Mouse (Mus musculus) myocyte (in vitro differentiated cells): ENCODE measurements around the gene Prcp. TPM values are rescaled to one million over a fixed set of nuclear protein-coding genes. Genes with fewer than 3 reads are reported as not detected.

Experiments used
- H3K27me3 ChIP-seq: one replicate; pipeline ENCODE4 v1.6.1; 2011; ENCODE audit not compliant: control insufficient read depth, insufficient read depth, insufficient read length
- H3K36me3 ChIP-seq: one replicate; pipeline ENCODE4 v1.6.1; 2011; ENCODE audit not compliant: control insufficient read depth, insufficient read depth
- H3K4me2 ChIP-seq: one replicate; pipeline ENCODE4 v1.6.1; 2011; ENCODE audit warnings: low read depth, control low read depth
- H3K4me3 ChIP-seq: one replicate; pipeline ENCODE4 v1.5.1; 2011; ENCODE audit warnings: mild to moderate bottlenecking, control low read depth, moderate library complexity
- H3K79me2 ChIP-seq: one replicate; pipeline ENCODE4 v1.6.1; 2011; ENCODE audit not compliant: control insufficient read depth, insufficient read depth
- H3ac ChIP-seq: one replicate; pipeline ENCODE4 v1.6.1; 2011; ENCODE audit not compliant: control insufficient read depth, insufficient read length
- CEBPB ChIP-seq: IDR thresholded peaks from 2 replicates; pipeline ENCODE4 v1.6.1; 2011; ENCODE audit warnings: mild to moderate bottlenecking, moderate library complexity; ENCODE audit not compliant: poor library complexity, insufficient read depth, severe bottlenecking
- E2F4 ChIP-seq: IDR thresholded peaks from one replicate; pipeline ENCODE4 v1.6.1; 2011; ENCODE audit warnings: mild to moderate bottlenecking, control low read depth, moderate library complexity; ENCODE audit not compliant: insufficient read depth
- MAX ChIP-seq: IDR thresholded peaks from one replicate; pipeline ENCODE4 v1.6.1; 2011; ENCODE audit warnings: low read depth, mild to moderate bottlenecking, control low read depth
- MYOD1 ChIP-seq, 3 experiments: IDR thresholded peaks; one replicate each; pipeline ENCODE4 v1.6.1; 2011; ENCODE audit warnings: control low read depth in 2 of 3, low read depth in 2 of 3, mild to moderate bottlenecking in 2 of 3, moderate library complexity in 1 of 3; ENCODE audit not compliant: insufficient read length in 2 of 3, control insufficient read depth in 1 of 3
- MYOG ChIP-seq, 3 experiments: IDR thresholded peaks; one replicate each; pipeline ENCODE4 v1.6.1; 2011; ENCODE audit warnings: control low read depth in 2 of 3, low read depth in 2 of 3, mild to moderate bottlenecking in 2 of 3; ENCODE audit not compliant: insufficient read length in 2 of 3, control insufficient read depth in 1 of 3, insufficient read depth in 1 of 3
- POLR2A ChIP-seq: IDR thresholded peaks from one replicate; pipeline ENCODE4 v1.6.1; 2011; ENCODE audit warnings: low read depth, mild to moderate bottlenecking, control low read depth, moderate library complexity; ENCODE audit not compliant: insufficient read length
- POLR2AphosphoS2 ChIP-seq: IDR thresholded peaks from one replicate; pipeline ENCODE4 v1.6.1; 2011; ENCODE audit warnings: low read depth, control low read depth; ENCODE audit not compliant: insufficient read length
- REST ChIP-seq: IDR thresholded peaks from one replicate; pipeline ENCODE4 v1.6.1; 2011; ENCODE audit warnings: mild to moderate bottlenecking, control low read depth, moderate library complexity; ENCODE audit not compliant: insufficient read depth, insufficient read length
- SRF ChIP-seq: IDR thresholded peaks from one replicate; pipeline ENCODE4 v1.6.1; 2011; ENCODE audit warnings: low read depth; ENCODE audit not compliant: control insufficient read depth, insufficient read length
- TCF12 ChIP-seq: IDR thresholded peaks from one replicate; pipeline ENCODE4 v1.6.1; 2011; ENCODE audit warnings: mild to moderate bottlenecking, control low read depth; ENCODE audit not compliant: poor library complexity, insufficient read depth, severe bottlenecking
- TCF3 ChIP-seq: IDR thresholded peaks from one replicate; pipeline ENCODE4 v1.6.1; 2011; ENCODE audit warnings: low read depth, control low read depth; ENCODE audit not compliant: insufficient read length
- USF1 ChIP-seq: IDR thresholded peaks from one replicate; pipeline ENCODE4 v1.6.1; 2011; ENCODE audit warnings: low read depth, mild to moderate bottlenecking, control low read depth, moderate library complexity
- polyA plus RNA-seq: library from polyadenylated mRNA; unstranded; fragments of >200 nt; fragmentation: generic; extraction: Trizol; gene quantifications from one replicate; pipeline ENCODE4 v1.2.1, GENCODE M21; 2012; ENCODE audit warnings: missing spikeins

Gene Prcp
- polyA plus RNA-seq, 1 experiment: 10.8 TPM

DNA sequence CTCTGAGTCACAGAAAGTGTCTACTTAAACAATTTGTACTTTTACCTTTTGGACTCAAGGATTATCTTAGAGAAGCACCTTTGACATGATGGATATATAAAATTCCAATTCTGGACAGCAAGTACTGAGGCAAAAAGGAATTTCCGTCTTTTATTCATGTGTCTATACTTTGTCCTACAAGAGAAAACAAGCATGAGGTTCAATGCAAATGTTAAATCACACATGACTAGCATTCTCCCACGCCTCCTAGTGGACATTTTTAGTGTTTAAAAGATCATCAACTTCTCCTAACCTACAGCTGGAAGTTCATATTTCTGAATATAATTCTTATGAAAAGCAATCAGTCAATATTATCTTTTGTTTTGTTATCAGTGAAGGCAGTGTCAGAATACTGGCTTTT is 7.7 kb upstream of the Prcp start:
- H3ac ChIP-seq: no peak overlapping the region
- TF ChIP-seq REST: no peak
- TF ChIP-seq E2F4: no peak
- no peak for TF ChIP-seq MAX
- no peak for TF ChIP-seq MYOG (IDR thresholded peaks at IDR 0.05; ENCODE audit: control insufficient read depth in 1 of 3, insufficient read depth in 1 of 3, insufficient read length in 2 of 3, low read depth in 2 of 3)
- H3K27me3 ChIP-seq: no peaks in the 10 kb centered on the region
- H3K4me2 ChIP-seq: no peak overlapping the region
- H3K36me3 ChIP-seq: peaks cover 6% of the 10 kb centered on the region
- H3K4me3 ChIP-seq: no peak overlapping the region
- no peaks in the 10 kb centered on the region for H3K79me2 ChIP-seq

DNA sequence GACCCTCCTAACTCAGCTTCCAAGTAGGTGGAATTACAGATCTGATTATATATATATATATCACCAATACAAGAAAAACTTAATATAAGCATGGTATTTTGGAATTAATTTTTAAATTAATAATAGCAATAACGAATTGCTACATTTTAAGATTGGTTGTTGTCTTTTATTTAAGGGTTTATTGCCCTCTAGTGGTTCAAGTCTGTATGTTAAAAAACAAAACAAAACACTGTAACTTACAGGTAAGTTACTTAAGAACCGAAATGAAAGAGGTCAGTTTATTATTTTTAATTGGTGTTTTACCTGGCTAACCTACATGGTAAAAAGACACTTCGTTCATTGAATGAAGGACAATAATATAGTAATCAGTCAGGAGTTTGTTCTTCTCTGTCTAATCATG is 4.1 kb upstream of the Prcp start:
- Histone ChIP-seq H3K79me2 (no peaks in the 10 kb centered on the region), H3K27me3 (no peaks in the 10 kb centered on the region), H3K4me2 (no peak overlapping the region), H3K36me3 (peaks cover 6% of the 10 kb centered on the region), H3ac (no peak overlapping the region), H3K4me3 (no peak overlapping the region)
- TF ChIP-seq POLR2A: no peak
- no peak for TF ChIP-seq USF1
- TF ChIP-seq MYOD1 (IDR thresholded peaks at IDR 0.05; ENCODE audit: control insufficient read depth in 1 of 3, insufficient read length in 2 of 3, low read depth in 2 of 3): no peak
- TF ChIP-seq CEBPB: no peak
- no peak for TF ChIP-seq MAX

DNA sequence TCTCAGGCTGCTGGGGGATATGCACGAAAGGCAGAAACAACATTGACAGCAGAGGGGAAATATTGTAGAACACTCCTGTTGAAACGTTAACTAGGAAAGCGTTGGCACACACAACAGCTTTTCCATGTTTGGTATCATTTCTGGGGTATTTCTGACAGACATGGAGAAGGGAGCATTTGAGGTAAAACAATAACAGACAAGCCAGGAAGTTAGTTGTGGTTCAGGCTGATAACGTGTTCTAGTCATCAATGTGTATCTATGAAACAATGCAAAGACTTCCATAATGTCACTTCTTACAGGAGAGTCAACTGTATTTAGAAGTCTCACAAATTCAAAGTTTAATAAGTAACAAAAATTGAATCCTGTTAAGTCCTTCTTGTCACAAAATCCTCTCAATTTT is 2.7 kb upstream of the Prcp start:
- no peaks in the 10 kb centered on the region for H3K27me3 ChIP-seq
- no peak overlapping the region for H3K4me2 ChIP-seq
- H3K36me3 ChIP-seq: no peaks in the 10 kb centered on the region
- no peak for TF ChIP-seq MAX
- TF ChIP-seq MYOG (IDR thresholded peaks at IDR 0.05; ENCODE audit: control insufficient read depth in 1 of 3, insufficient read depth in 1 of 3, insufficient read length in 2 of 3, low read depth in 2 of 3): no peak
- TF ChIP-seq E2F4: no peak
- no peak for TF ChIP-seq POLR2A
- no peak for TF ChIP-seq MYOD1 (IDR thresholded peaks at IDR 0.05; ENCODE audit: control insufficient read depth in 1 of 3, insufficient read length in 2 of 3, low read depth in 2 of 3)
- no peak for TF ChIP-seq CEBPB
- no peak for TF ChIP-seq USF1
- H3K4me3 ChIP-seq: no peak overlapping the region
- no peak overlapping the region for H3ac ChIP-seq
- no peaks in the 10 kb centered on the region for H3K79me2 ChIP-seq

DNA sequence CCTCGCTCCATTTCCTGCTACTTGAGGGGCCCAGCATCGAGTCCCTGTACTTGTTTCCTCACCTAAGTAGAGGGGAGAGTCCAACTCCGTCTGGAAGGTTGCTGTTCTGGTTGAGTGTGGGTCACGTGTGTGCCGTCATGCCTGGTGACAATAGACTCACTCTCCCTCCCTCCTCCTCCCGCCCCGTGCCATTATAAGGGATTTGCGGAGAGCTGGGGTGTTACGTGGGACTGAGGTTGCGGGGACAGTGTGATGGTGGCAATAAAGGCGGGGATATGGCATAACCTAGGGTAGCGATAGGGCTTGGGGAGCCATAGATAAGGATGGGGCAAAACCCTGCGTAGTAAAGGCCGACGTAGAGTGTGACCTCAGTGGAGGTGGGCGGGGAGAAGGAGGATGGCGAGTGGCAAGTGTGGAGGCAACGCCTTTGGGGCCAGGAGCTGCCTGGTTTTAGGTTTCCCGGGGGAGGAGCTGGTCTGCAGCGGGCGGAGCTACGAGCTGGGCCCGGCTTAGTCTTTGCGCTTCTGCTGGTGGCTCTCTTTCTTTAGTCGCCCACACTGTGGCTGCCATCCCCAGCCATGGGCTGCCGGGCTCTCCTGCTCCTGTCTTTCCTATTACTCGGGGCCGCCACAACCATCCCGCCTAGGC is 615 bp downstream of the Prcp start:
- Histone ChIP-seq H3K4me2 (peak overlapping the region; percentile 86), H3K79me2 (no peaks in the 10 kb centered on the region), H3ac (peak overlapping the region; percentile 39), H3K36me3 (no peaks in the 10 kb centered on the region), H3K4me3 (peak overlapping the region; percentile 92), H3K27me3 (no peaks in the 10 kb centered on the region)
- TF ChIP-seq TCF12: no peak
- TF ChIP-seq POLR2AphosphoS2: peak; percentile 68
- TF ChIP-seq POLR2A: peak; percentile 82
- peak in 1 of 3 experiments; percentile 34 for TF ChIP-seq MYOD1 (IDR thresholded peaks at IDR 0.05; ENCODE audit: control insufficient read depth in 1 of 3, insufficient read length in 2 of 3, low read depth in 2 of 3)
- TF ChIP-seq REST: no peak
- peak in 1 of 3 experiments; percentile 34 for TF ChIP-seq MYOG (IDR thresholded peaks at IDR 0.05; ENCODE audit: control insufficient read depth in 1 of 3, insufficient read depth in 1 of 3, insufficient read length in 2 of 3, low read depth in 2 of 3)
- no peak for TF ChIP-seq MAX
- no peak for TF ChIP-seq CEBPB
- TF ChIP-seq SRF: peak; percentile 54
- peak; percentile 81 for TF ChIP-seq USF1

DNA sequence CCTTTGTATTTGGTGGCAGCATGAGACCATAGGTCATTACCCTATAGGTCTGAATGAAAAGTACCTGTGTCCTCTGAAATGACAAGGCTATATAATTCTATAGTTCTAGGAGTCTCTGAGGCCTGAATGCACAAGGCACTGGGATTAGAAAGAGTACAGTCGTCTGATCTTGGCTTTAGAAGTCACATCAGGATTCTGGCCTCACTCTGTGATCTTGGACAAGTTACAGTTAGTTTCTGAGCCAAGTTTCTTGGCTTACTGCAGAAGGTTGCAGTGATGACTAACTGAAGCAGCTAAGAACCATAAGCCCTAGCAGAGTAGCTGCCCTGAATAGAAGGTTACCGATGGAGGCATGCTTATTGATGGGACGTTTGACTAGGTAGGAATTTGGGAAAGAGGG is 1.8 kb downstream of the Prcp start:
- H3K79me2 ChIP-seq: no peaks in the 10 kb centered on the region
- no peaks in the 10 kb centered on the region for H3K27me3 ChIP-seq
- H3K4me2 ChIP-seq: peak overlapping the region; percentile 86
- H3ac ChIP-seq: no peak overlapping the region
- TF ChIP-seq E2F4: no peak
- H3K4me3 ChIP-seq: peak overlapping the region; percentile 92
- H3K36me3 ChIP-seq: no peaks in the 10 kb centered on the region

DNA sequence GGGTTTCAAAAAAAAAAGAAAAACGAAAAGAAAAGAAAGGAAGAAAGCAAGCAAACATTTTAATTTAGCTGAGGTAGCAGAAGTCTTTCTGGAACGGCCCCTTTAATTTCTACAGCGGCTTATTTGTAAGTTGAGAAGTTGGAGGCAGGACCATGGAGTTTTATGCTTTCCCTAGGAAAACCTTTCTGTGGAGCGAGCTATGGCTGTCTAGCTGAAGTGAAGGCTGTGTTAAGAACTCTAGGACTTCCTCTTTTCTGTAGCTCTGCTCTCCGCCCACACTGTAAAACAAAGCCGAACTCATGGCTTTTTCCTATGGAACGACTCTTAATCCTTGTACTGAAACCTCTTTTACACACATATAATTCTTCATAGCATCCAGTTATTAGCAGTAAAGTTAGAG is 2.3 kb downstream of the Prcp start:
- TF ChIP-seq CEBPB (no peak), MAX (no peak), TCF3 (no peak), SRF (no peak), MYOG (IDR thresholded peaks at IDR 0.05; ENCODE audit: control insufficient read depth in 1 of 3, insufficient read depth in 1 of 3, insufficient read length in 2 of 3, low read depth in 2 of 3) (no peak), TCF12 (no peak), REST (no peak), MYOD1 (IDR thresholded peaks at IDR 0.05; ENCODE audit: control insufficient read depth in 1 of 3, insufficient read length in 2 of 3, low read depth in 2 of 3) (no peak), POLR2AphosphoS2 (no peak)
- no peaks in the 10 kb centered on the region for H3K27me3 ChIP-seq
- H3K4me2 ChIP-seq: peak overlapping the region; percentile 86
- H3K79me2 ChIP-seq: no peaks in the 10 kb centered on the region
- H3K36me3 ChIP-seq: no peaks in the 10 kb centered on the region
- no peak overlapping the region for H3ac ChIP-seq
- H3K4me3 ChIP-seq: peak overlapping the region; percentile 92
